Comparison of ENCODE assay signal across 8 mouse cellular contexts in the genomic region with DNA sequence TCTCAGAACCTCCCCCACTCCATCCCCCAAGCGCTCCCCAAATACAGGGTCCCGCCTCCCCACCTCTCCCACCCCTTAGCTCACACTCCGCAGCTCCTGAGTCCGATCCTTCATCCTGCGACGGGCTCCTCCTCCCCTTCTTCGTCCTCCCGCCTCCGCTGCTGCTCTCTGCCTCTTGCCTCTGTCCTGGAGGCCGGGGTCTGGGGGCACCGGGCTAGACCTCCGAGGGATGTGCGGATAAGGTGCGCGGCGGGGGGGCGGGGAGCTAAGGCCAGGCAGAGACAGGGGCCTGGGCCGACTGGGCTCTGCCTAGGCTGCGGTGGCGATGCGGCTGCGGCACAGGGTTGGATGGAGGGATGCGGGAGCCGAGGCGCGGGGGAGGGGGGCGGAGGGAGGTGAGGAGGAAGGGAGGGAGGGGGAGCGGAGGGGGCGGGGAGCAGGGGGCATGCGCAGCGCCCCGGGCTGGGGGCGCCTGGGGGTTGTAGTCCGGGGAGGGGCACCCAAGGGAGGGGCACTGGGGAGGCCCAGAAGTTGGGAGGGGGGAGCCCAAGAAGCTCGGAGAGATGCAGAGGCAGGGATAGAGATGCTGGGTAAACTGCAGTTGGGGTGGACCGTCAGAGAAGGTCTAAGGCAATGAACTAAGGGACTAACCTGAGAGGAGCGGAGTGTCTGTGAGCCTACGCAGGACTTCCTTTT. TPM values are rescaled to one million over a fixed set of nuclear protein-coding genes. Genes with fewer than 3 reads are reported as not detected.
DNase-seq lines count a peak whose midpoint lies in the region; ATAC-seq and TF ChIP-seq lines count a peak whose summit lies in the region.

A gene (plus strand): TSS at position 119 of the 696 bp plus-strand sequence.
A gene (minus strand): TSS at position 374 of the 696 bp plus-strand sequence.

- peak within 1 kb of the TSS; percentile 70 for H3K4me2 ChIP-seq in forebrain, postnatal 0 days (ENCODE audit: low read depth)
- peak within 1 kb of the TSS; percentile 44; the same call in 1 of the 2 replicates for H3K4me2 ChIP-seq in liver, embryonic 15.5 days
- peak within 1 kb of the TSS; percentile 63 for H3K4me2 ChIP-seq in stomach, embryonic 16.5 days (ENCODE audit: low read depth, low read length)

- H3K9ac ChIP-seq in forebrain, postnatal 0 days, result peak within 1 kb of the TSS; percentile 83
- H3K9ac ChIP-seq in liver, embryonic 15.5 days, result no peak within 1 kb of the TSS
- peak within 1 kb of the TSS; percentile 85 for H3K9ac ChIP-seq in stomach, embryonic 16.5 days (ENCODE audit: low read length)

- no peaks in the 10 kb centered on the region for H3K9me3 ChIP-seq in forebrain, postnatal 0 days (ENCODE audit: low read length)
- no peaks in the 10 kb centered on the region for H3K9me3 ChIP-seq in liver, embryonic 15.5 days (replicated peaks)
- H3K9me3 ChIP-seq in stomach, embryonic 16.5 days (replicated peaks; ENCODE audit: control insufficient read depth, low read length), result no peaks in the 10 kb centered on the region

- no peaks in the 10 kb centered on the region for H3K4me1 ChIP-seq in kidney, adult 2 months (ENCODE audit: control insufficient read depth, insufficient read depth, low read length)
- H3K4me1 ChIP-seq in cerebellum, adult 2 months (ENCODE audit: control insufficient read depth, insufficient read depth, low read length), result peaks cover 17% of the 10 kb centered on the region
- H3K4me1 ChIP-seq in forebrain, postnatal 0 days (ENCODE audit: insufficient read depth), result 0 out of 2 replicates have a peak, but pooled peaks cover 8% of the 10 kb centered on the region
- no peaks in the 10 kb centered on the region; the same call in 1 of the 2 replicates for H3K4me1 ChIP-seq in liver, embryonic 15.5 days (replicated peaks)
- H3K4me1 ChIP-seq in stomach, embryonic 16.5 days (ENCODE audit: control insufficient read depth, insufficient read depth, low read length), result 0 out of 2 replicates have a peak, but pooled peaks cover 7% of the 10 kb centered on the region

- no peaks in the 10 kb centered on the region for H3K27me3 ChIP-seq in kidney, adult 2 months (replicated peaks; ENCODE audit: control insufficient read depth, insufficient read depth, low read length)
- H3K27me3 ChIP-seq in cerebellum, adult 2 months (ENCODE audit: control insufficient read depth, insufficient read depth, low read length), result no peaks in the 10 kb centered on the region
- no peaks in the 10 kb centered on the region for H3K27me3 ChIP-seq in forebrain, postnatal 0 days (ENCODE audit: insufficient read depth, low read length)
- H3K27me3 ChIP-seq in liver, embryonic 15.5 days, result peaks cover 32% of the 10 kb centered on the region
- no peaks in the 10 kb centered on the region for H3K27me3 ChIP-seq in stomach, embryonic 16.5 days (ENCODE audit: control insufficient read depth, insufficient read depth, low read length)

- no peak within 1 kb of the TSS for H3K27ac ChIP-seq in kidney, adult 2 months (ENCODE audit: insufficient read depth, low read depth, low read length)
- peak within 1 kb of the TSS; percentile 89 for H3K27ac ChIP-seq in cerebellum, adult 2 months (ENCODE audit: insufficient read depth, low read length)
- peak within 1 kb of the TSS; percentile 86 for H3K27ac ChIP-seq in forebrain, postnatal 0 days (ENCODE audit: low read depth, low read length)
- H3K27ac ChIP-seq in liver, embryonic 15.5 days (replicated peaks), result no peak within 1 kb of the TSS
- H3K27ac ChIP-seq in stomach, embryonic 16.5 days (ENCODE audit: low read length), result no peak within 1 kb of the TSS

- DNase-seq in kidney, adult 2 months, result no peak
- no peak for DNase-seq in kidney, adult 18-20 months
- peak; percentile 83 to 87 for DNase-seq in cerebellum, adult 2 months
- peak; percentile 86 for DNase-seq in forebrain, postnatal 0 days
- peak; percentile 75 for DNase-seq in kidney, postnatal 10 days

- peak; percentile 91 for ATAC-seq in forebrain, postnatal 0 days
- ATAC-seq in liver, embryonic 15.5 days (ENCODE audit: insufficient read depth), result no peak
- peak; percentile 49 for ATAC-seq in stomach, embryonic 16.5 days (ENCODE audit: insufficient read depth, low FRiP score)
- ATAC-seq in megakaryocyte progenitor cell, adult 5-6 weeks (replicated peaks; ENCODE audit: poor library complexity), result no peak

- H3K36me3 ChIP-seq in kidney, adult 2 months (ENCODE audit: control insufficient read depth, insufficient read depth, low read length), result no peaks in the 10 kb centered on the region
- H3K36me3 ChIP-seq in forebrain, postnatal 0 days (ENCODE audit: insufficient read depth), result no peaks in the 10 kb centered on the region
- H3K36me3 ChIP-seq in liver, embryonic 15.5 days (replicated peaks), result no peaks in the 10 kb centered on the region
- no peaks in the 10 kb centered on the region for H3K36me3 ChIP-seq in stomach, embryonic 16.5 days (ENCODE audit: control insufficient read depth, insufficient read depth, low read length)

- TF ChIP-seq POLR2A in kidney, adult 2 months (IDR thresholded peaks at IDR 0.05; ENCODE audit: low read depth, low read length), result no peak
- TF ChIP-seq POLR2A in cerebellum, adult 2 months (IDR thresholded peaks at IDR 0.05; ENCODE audit: borderline replicate concordance, insufficient read depth, low read length), result peak; percentile 27; the same call in 1 of the 2 replicates

- WGBS in kidney, adult 2 months, result 12% methylated on average over 35 of the region's 38 CpGs
- 2% methylated on average over 35 of the region's 38 CpGs for WGBS in cerebellum, adult 2 months
- WGBS in forebrain, postnatal 0 days, result 4% methylated on average over 29 of the region's 38 CpGs
- WGBS in liver, embryonic 15.5 days (ENCODE audit: insufficient replicate concordance), result 15% methylated on average over 36 of the region's 38 CpGs
- WGBS in stomach, embryonic 16.5 days, result 5% methylated on average over 34 of the region's 38 CpGs

- TF ChIP-seq CTCF in kidney, adult 2 months (conservative IDR thresholded peaks at IDR 0.05; ENCODE audit: insufficient read depth, insufficient read length, low read depth, low read length), result no peak
- TF ChIP-seq CTCF in cerebellum, adult 2 months (IDR thresholded peaks at IDR 0.05; ENCODE audit: borderline replicate concordance, insufficient read depth, low read depth, low read length), result no peak
- TF ChIP-seq CTCF in forebrain, postnatal 0 days (IDR thresholded peaks at IDR 0.05; ENCODE audit: low read depth), result no peak; the same call in 1 of the 2 replicates

- peak within 1 kb of the TSS; percentile 33 for H3K4me3 ChIP-seq in kidney, adult 2 months (ENCODE audit: insufficient read depth, low read depth, low read length)
- H3K4me3 ChIP-seq in cerebellum, adult 2 months (replicated peaks; ENCODE audit: insufficient read depth, low read depth, low read length), result peak within 1 kb of the TSS; percentile 94
- H3K4me3 ChIP-seq in forebrain, postnatal 0 days (ENCODE audit: low read depth, low read length), result peak within 1 kb of the TSS; percentile 74
- H3K4me3 ChIP-seq in liver, embryonic 15.5 days (replicated peaks), result no peak within 1 kb of the TSS; the same call in 1 of the 2 replicates
- H3K4me3 ChIP-seq in stomach, embryonic 16.5 days (replicated peaks; ENCODE audit: low read length), result peak within 1 kb of the TSS; percentile 61

RNA-seq across cellular contexts. Expression of the first gene that starts in this region (rescaled TPM):
- 60.7 and 66.5 TPM in 2 replicates for polyA plus RNA-seq in kidney, adult 2 months (2012; rRNA removed)
- polyA plus RNA-seq in cerebellum, adult 2 months (2012; rRNA removed), result 127 and 153 TPM in 2 replicates
- total RNA-seq in forebrain, postnatal 0 days (2014; rRNA removed), result 7.5 and 9.2 TPM in 2 replicates
- polyA plus RNA-seq in forebrain, postnatal 0 days (2015; fragmentation: Nextera tagmentation; extraction: Ambion mirVana), result 18.8 and 20.4 TPM in 2 replicates
- polyA plus RNA-seq in liver, embryonic 15.5 days (2015; fragmentation: Nextera tagmentation; extraction: Ambion mirVana), result 14.6 and 14.9 TPM in 2 replicates
- polyA plus RNA-seq in stomach, embryonic 16.5 days (2015; fragmentation: Nextera tagmentation; extraction: Ambion mirVana), result 43.1 and 48.6 TPM in 2 replicates
- 55.8 and 70.2 TPM in 2 replicates for total RNA-seq in megakaryocyte progenitor cell, adult 5-6 weeks (2015)
- 35.7 and 50.4 TPM in 2 replicates for total RNA-seq in megakaryocyte progenitor cell, adult 5-6 weeks (2017)

RNA-seq across cellular contexts. Expression of the second gene that starts in this region (rescaled TPM):
- 2.3 and 2.4 TPM in 2 replicates for polyA plus RNA-seq in kidney, adult 2 months (2012; rRNA removed)
- 452 and 453 TPM in 2 replicates for polyA plus RNA-seq in cerebellum, adult 2 months (2012; rRNA removed)
- 37.9 and 51.3 TPM in 2 replicates for total RNA-seq in forebrain, postnatal 0 days (2014; rRNA removed)
- 38.5 and 58.4 TPM in 2 replicates for polyA plus RNA-seq in forebrain, postnatal 0 days (2015; fragmentation: Nextera tagmentation; extraction: Ambion mirVana)
- polyA plus RNA-seq in liver, embryonic 15.5 days (2015; fragmentation: Nextera tagmentation; extraction: Ambion mirVana), result 0.43 and 0.44 TPM in 2 replicates
- 2.9 and 3.6 TPM in 2 replicates for polyA plus RNA-seq in stomach, embryonic 16.5 days (2015; fragmentation: Nextera tagmentation; extraction: Ambion mirVana)
- 0.12 and 1.5 TPM in 2 replicates for total RNA-seq in megakaryocyte progenitor cell, adult 5-6 weeks (2015)
- 0.03 and 0.12 TPM in 2 replicates for total RNA-seq in megakaryocyte progenitor cell, adult 5-6 weeks (2017)

Comparison
In these comparisons a context has a peak if more than half of its experiments do, and no peak if none do; other contexts are left out.
1. RNA of the second gene that starts in this region (total RNA-seq): 37.9 to 51.3 TPM in forebrain, postnatal 0 days; 0.03 to 1.5 TPM in megakaryocyte progenitor cell, adult 5-6 weeks; every median in the first group is over 10 times any median in the second.
2. DNase-seq: peak in cerebellum, adult 2 months (2 of 2), forebrain, postnatal 0 days (single experiment) and kidney, postnatal 10 days (single experiment); none in kidney, adult 2 months (single experiment) and kidney, adult 18-20 months (single experiment).
3. H3K27ac ChIP-seq: peak in cerebellum, adult 2 months (single experiment) and forebrain, postnatal 0 days (single experiment); none in kidney, adult 2 months (single experiment), liver, embryonic 15.5 days (single experiment) and stomach, embryonic 16.5 days (single experiment).
4. ATAC-seq: peak in forebrain, postnatal 0 days (single experiment) and stomach, embryonic 16.5 days (single experiment); none in liver, embryonic 15.5 days (single experiment) and megakaryocyte progenitor cell, adult 5-6 weeks (single experiment).
5. Peak in every context shown above with its lines, with median percentiles within 50 percentile points of each other: H3K4me2 ChIP-seq.